Mouse (Mus musculus) forebrain, embryonic 16.5 days (tissue): ENCODE results near the gene Ppp1r9a. TPM values are rescaled to one million over a fixed set of nuclear protein-coding genes. Genes with fewer than 3 reads are reported as not detected.

Experiments used
- ATAC-seq: fragments of 200-750 bp; cut with Nextera tagmentation; 2 replicates; pipeline ENCODE4 v1.8.0; 2017; ENCODE audit warnings: mild to moderate bottlenecking, moderate library complexity
- H3K27ac ChIP-seq: fragments of 300-500 bp; sonication (generic); 2 replicates; pipeline ENCODE4 v1.5.1; 2014; ENCODE audit warnings: low read length, control low read depth
- H3K27me3 ChIP-seq: fragments of 300-500 bp; sonication (generic); replicated peaks from 2 replicates; pipeline ENCODE4 v1.6.1; 2014; ENCODE audit warnings: low read length; ENCODE audit not compliant: control insufficient read depth, insufficient read depth
- H3K36me3 ChIP-seq: fragments of 300-500 bp; sonication (generic); 2 replicates; pipeline ENCODE4 v1.6.1; 2014; ENCODE audit not compliant: control insufficient read depth, insufficient read depth
- H3K4me1 ChIP-seq: fragments of 300-500 bp; sonication (generic); replicated peaks from 2 replicates; pipeline ENCODE4 v1.6.1; 2014; ENCODE audit warnings: low read length; ENCODE audit not compliant: control insufficient read depth, insufficient read depth
- H3K4me2 ChIP-seq: fragments of 300-500 bp; sonication (generic); 2 replicates; pipeline ENCODE4 v1.6.1; 2014; ENCODE audit warnings: mild to moderate bottlenecking, low read length, control low read depth
- H3K4me3 ChIP-seq: fragments of 300-500 bp; sonication (generic); replicated peaks from 2 replicates; pipeline ENCODE4 v1.5.1; 2014; ENCODE audit warnings: mild to moderate bottlenecking, low read length, control low read depth
- H3K9ac ChIP-seq: fragments of 300-500 bp; sonication (generic); replicated peaks from 2 replicates; pipeline ENCODE4 v1.6.1; 2014; ENCODE audit warnings: low read depth, low read length, control low read depth
- H3K9me3 ChIP-seq: fragments of 300-500 bp; sonication (generic); 2 replicates; pipeline ENCODE4 v1.6.1; 2016; ENCODE audit warnings: low read length; ENCODE audit not compliant: control insufficient read depth
- WGBS: fragments of 180-500 bp; shearing (Covaris S2); extraction: QIAGEN DNeasy Blood & Tissue Kit; methylation state at CpG from one replicate; pipeline ENCODE4 v1.1.7; 2014; 5-methylcytosine and 5-hydroxymethylcytosine counted together
- polyA plus RNA-seq: library from polyadenylated mRNA; unstranded; fragments of >200 nt; fragmentation: Nextera tagmentation; extraction: Ambion mirVana; gene quantifications from 2 replicates; pipeline ENCODE4 v1.2.1, GENCODE M21; 2015

Gene Ppp1r9a
- polyA plus RNA-seq, 1 experiment from 2014 or later: 41.7 TPM

GRCm38 (mm10) chr6:4943821-4944220 lies 41.1 kb downstream of the Ppp1r9a start:
- H3K9ac ChIP-seq: no peak overlapping the region
- no peak overlapping the region for H3K27ac ChIP-seq
- ATAC-seq: no peak
- no peak overlapping the region for H3K4me2 ChIP-seq
- no peak overlapping the region for H3K4me3 ChIP-seq
- H3K4me1 ChIP-seq: 0 out of 2 replicates have a peak, but pooled peaks cover 7% of the 10 kb centered on the region
- H3K9me3 ChIP-seq: no peaks in the 10 kb centered on the region
- no peaks in the 10 kb centered on the region for H3K36me3 ChIP-seq
- no peaks in the 10 kb centered on the region for H3K27me3 ChIP-seq
- 84% methylated on average over 2 of the region's 2 CpGs for WGBS

GRCm38 (mm10) chr6:4948056-4948455 lies 45.3 kb downstream of the Ppp1r9a start:
- Histone ChIP-seq H3K27ac (no peak overlapping the region), H3K9me3 (no peaks in the 10 kb centered on the region), H3K27me3 (no peaks in the 10 kb centered on the region), H3K36me3 (no peaks in the 10 kb centered on the region), H3K9ac (no peak overlapping the region), H3K4me1 (no peaks in the 10 kb centered on the region), H3K4me3 (no peak overlapping the region), H3K4me2 (no peak overlapping the region)
- no peak for ATAC-seq
- WGBS: 91% methylated on average over 4 of the region's 4 CpGs

- Histone ChIP-seq H3K4me2 (no peak overlapping the region), H3K4me3 (no peak overlapping the region), H3K27ac (no peak overlapping the region), H3K9me3 (no peaks in the 10 kb centered on the region), H3K36me3 (no peaks in the 10 kb centered on the region), H3K9ac (no peak overlapping the region), H3K4me1 (no peaks in the 10 kb centered on the region), H3K27me3 (no peaks in the 10 kb centered on the region)
- WGBS: 82% methylated on average over 4 of the region's 4 CpGs
- ATAC-seq: no peak
Measured at GRCm38 (mm10) chr6:4949701-4950100, 47.0 kb downstream of the Ppp1r9a start.

GRCm38 (mm10) chr6:4953028-4953719 lies 50.5 kb downstream of the Ppp1r9a start:
- Histone ChIP-seq H3K4me2 (no peak overlapping the region), H3K9ac (no peak overlapping the region), H3K36me3 (no peaks in the 10 kb centered on the region), H3K27ac (no peak overlapping the region), H3K27me3 (no peaks in the 10 kb centered on the region), H3K4me1 (peaks cover 2% of the 10 kb centered on the region; the same call in 1 of the 2 replicates), H3K4me3 (no peak overlapping the region), H3K9me3 (no peaks in the 10 kb centered on the region)
- 89% methylated on average over 14 of the region's 14 CpGs for WGBS
- no peak for ATAC-seq

GRCm38 (mm10) chr6:4956651-4957050 lies 53.9 kb downstream of the Ppp1r9a start:
- Histone ChIP-seq H3K27ac (no peak overlapping the region), H3K27me3 (no peaks in the 10 kb centered on the region), H3K4me1 (peaks cover 2% of the 10 kb centered on the region; the same call in 1 of the 2 replicates), H3K36me3 (no peaks in the 10 kb centered on the region), H3K9me3 (no peaks in the 10 kb centered on the region), H3K4me3 (no peak overlapping the region), H3K4me2 (no peak overlapping the region), H3K9ac (no peak overlapping the region)
- 50% methylated on average over 6 of the region's 6 CpGs for WGBS
- ATAC-seq: no peak

- WGBS: 81% methylated on average over 4 of the region's 4 CpGs
- ATAC-seq: no peak
- no peaks in the 10 kb centered on the region for H3K27me3 ChIP-seq
- no peaks in the 10 kb centered on the region for H3K4me1 ChIP-seq
- no peak overlapping the region for H3K9ac ChIP-seq
- H3K36me3 ChIP-seq: no peaks in the 10 kb centered on the region
- H3K4me2 ChIP-seq: no peak overlapping the region
- H3K4me3 ChIP-seq: no peak overlapping the region
- no peak overlapping the region for H3K27ac ChIP-seq
- no peaks in the 10 kb centered on the region for H3K9me3 ChIP-seq
Measured at GRCm38 (mm10) chr6:4962197-4962596, 59.5 kb downstream of the Ppp1r9a start.

- 66% methylated on average over 5 of the region's 5 CpGs for WGBS
Measured at GRCm38 (mm10) chr6:4963049-4963448, 60.3 kb downstream of the Ppp1r9a start.

GRCm38 (mm10) chr6:4967236-4967635 lies 64.5 kb downstream of the Ppp1r9a start:
- H3K4me2 ChIP-seq: no peak overlapping the region
- H3K27me3 ChIP-seq: no peaks in the 10 kb centered on the region
- H3K9me3 ChIP-seq: no peaks in the 10 kb centered on the region
- no peak overlapping the region for H3K27ac ChIP-seq
- no peak for ATAC-seq
- no peak overlapping the region for H3K9ac ChIP-seq
- no peaks in the 10 kb centered on the region for H3K36me3 ChIP-seq
- H3K4me1 ChIP-seq: peaks cover 2% of the 10 kb centered on the region; the same call in 1 of the 2 replicates
- H3K4me3 ChIP-seq: no peak overlapping the region
- WGBS: 95% methylated on average over 4 of the region's 4 CpGs

More at GRCm38 (mm10) chr6:4963049-4963448, 60.3 kb downstream of the Ppp1r9a start:
- no peak for ATAC-seq
- Histone ChIP-seq H3K9ac (no peak overlapping the region), H3K27ac (no peak overlapping the region), H3K27me3 (no peaks in the 10 kb centered on the region), H3K4me1 (no peaks in the 10 kb centered on the region), H3K4me3 (no peak overlapping the region), H3K36me3 (no peaks in the 10 kb centered on the region), H3K9me3 (no peaks in the 10 kb centered on the region), H3K4me2 (no peak overlapping the region)

- 0 out of 2 replicates have a peak, but pooled peaks have one; percentile 32 for ATAC-seq
- Histone ChIP-seq H3K36me3 (no peaks in the 10 kb centered on the region), H3K9ac (no peak overlapping the region), H3K4me2 (no peak overlapping the region), H3K27ac (no peak overlapping the region), H3K4me3 (no peak overlapping the region), H3K9me3 (no peaks in the 10 kb centered on the region), H3K4me1 (peaks cover 9% of the 10 kb centered on the region), H3K27me3 (no peaks in the 10 kb centered on the region)
- 77% methylated on average over 9 of the region's 9 CpGs for WGBS
Measured at GRCm38 (mm10) chr6:4971229-4971628, 68.5 kb downstream of the Ppp1r9a start.
